Mouse (Mus musculus) liver, embryonic 13.5 days (tissue): Measurements from ENCODE around the gene Tbck. TPM values are rescaled to one million over a fixed set of nuclear protein-coding genes. Genes with fewer than 3 reads are reported as not detected.
A peak's percentile ranks its signal among the peaks of the same experiment; 100 is the strongest.

Experiments
- ATAC-seq: fragments of 200-750 bp; cut with Nextera tagmentation; 2 replicates; pipeline ENCODE4 v1.8.0; 2017; ENCODE audit warnings: low read depth, mild to moderate bottlenecking, moderate number of reproducible peaks, moderate library complexity
- DNase-seq: peaks from one replicate; pipeline ENCODE4 v3.0.0; 2022
- H3K27ac ChIP-seq: fragments of 300-500 bp; sonication (generic); 2 replicates; pipeline ENCODE4 v1.5.1; 2015; ENCODE audit warnings: moderate library complexity, mild to moderate bottlenecking, inconsistent platforms
- H3K27me3 ChIP-seq: fragments of 300-500 bp; sonication (generic); 2 replicates; pipeline ENCODE4 v1.6.1; 2015; ENCODE audit warnings: mild to moderate bottlenecking, inconsistent platforms
- H3K36me3 ChIP-seq: fragments of 300-500 bp; sonication (generic); 2 replicates; pipeline ENCODE4 v1.6.1; 2015; ENCODE audit warnings: mild to moderate bottlenecking, inconsistent platforms
- H3K4me1 ChIP-seq: fragments of 300-500 bp; sonication (generic); replicated peaks from 2 replicates; pipeline ENCODE4 v1.6.1; 2015; ENCODE audit warnings: inconsistent platforms
- H3K4me2 ChIP-seq: fragments of 300-500 bp; sonication (generic); 2 replicates; pipeline ENCODE4 v1.6.1; 2015; ENCODE audit warnings: inconsistent platforms, mild to moderate bottlenecking, moderate library complexity
- H3K4me3 ChIP-seq: fragments of 300-500 bp; sonication (generic); replicated peaks from 2 replicates; pipeline ENCODE4 v1.5.1; 2015; ENCODE audit warnings: mild to moderate bottlenecking, inconsistent platforms
- H3K9ac ChIP-seq: fragments of 300-500 bp; sonication (generic); 2 replicates; pipeline ENCODE4 v1.6.1; 2015; ENCODE audit warnings: mild to moderate bottlenecking, inconsistent platforms
- H3K9me3 ChIP-seq: fragments of 300-500 bp; sonication (generic); replicated peaks from 2 replicates; pipeline ENCODE4 v1.6.1; 2016; ENCODE audit warnings: inconsistent platforms
- WGBS: fragments of 180-500 bp; shearing (Covaris S2); methylation state at CpG from one replicate; pipeline ENCODE4 v1.1.7; 2015; ENCODE audit not compliant: insufficient replicate concordance; 5-methylcytosine and 5-hydroxymethylcytosine counted together
- polyA plus RNA-seq: library from polyadenylated mRNA; unstranded; fragments of >200 nt; fragmentation: Nextera tagmentation; extraction: Ambion mirVana; gene quantifications from 2 replicates; pipeline ENCODE4 v1.2.1, GENCODE M21; 2015

Tbck gene
- polyA plus RNA-seq: 4.8 and 5.6 TPM in 2 replicates

GRCm38 (mm10) chr3:132683447-132684230, at the start of gene Tbck:
Gene Tbck, plus strand, starts transcription at chr3:132684144.
- Histone ChIP-seq H3K9me3 (no peaks in the 10 kb centered on the region), H3K4me1 (peaks cover 20% of the 10 kb centered on the region), H3K4me3 (peak within 1 kb of the TSS; percentile 84), H3K27me3 (no peaks in the 10 kb centered on the region), H3K36me3 (no peaks in the 10 kb centered on the region), H3K9ac (peak within 1 kb of the TSS; percentile 84), H3K27ac (peak within 1 kb of the TSS; percentile 81), H3K4me2 (peak within 1 kb of the TSS; percentile 79)
- peak; percentile 94 for ATAC-seq
- peak; percentile 88 for DNase-seq
- WGBS: 1% methylated on average over 42 of the region's 42 CpGs

- ATAC-seq (no peak), DNase-seq (no peak)
- Histone ChIP-seq H3K27me3 (no peaks in the 10 kb centered on the region), H3K27ac (no peak overlapping the region), H3K4me1 (no peaks in the 10 kb centered on the region), H3K9me3 (no peaks in the 10 kb centered on the region), H3K36me3 (no peaks in the 10 kb centered on the region), H3K9ac (no peak overlapping the region), H3K4me3 (no peak overlapping the region), H3K4me2 (no peak overlapping the region)
- 70% methylated on average over 3 of the region's 3 CpGs for WGBS
Observed at GRCm38 (mm10) chr3:132637080-132637479, 46.9 kb upstream of the Tbck start.

GRCm38 (mm10) chr3:132644071-132644470, 39.9 kb upstream of the Tbck start:
- no peaks in the 10 kb centered on the region for H3K4me1 ChIP-seq
- DNase-seq: no peak
- H3K27me3 ChIP-seq: no peaks in the 10 kb centered on the region
- H3K4me2 ChIP-seq: no peak overlapping the region
- H3K36me3 ChIP-seq: no peaks in the 10 kb centered on the region
- no peaks in the 10 kb centered on the region for H3K9me3 ChIP-seq
- 55% methylated on average over 4 of the region's 4 CpGs for WGBS
- H3K4me3 ChIP-seq: no peak overlapping the region
- no peak overlapping the region for H3K27ac ChIP-seq
- ATAC-seq: no peak
- H3K9ac ChIP-seq: no peak overlapping the region

GRCm38 (mm10) chr3:132646814-132647213, 37.1 kb upstream of the Tbck start:
- DNase-seq (no peak), ATAC-seq (no peak)
- Histone ChIP-seq H3K4me1 (no peaks in the 10 kb centered on the region), H3K9ac (no peak overlapping the region), H3K9me3 (no peaks in the 10 kb centered on the region), H3K27me3 (no peaks in the 10 kb centered on the region), H3K27ac (no peak overlapping the region), H3K4me2 (no peak overlapping the region), H3K36me3 (no peaks in the 10 kb centered on the region), H3K4me3 (no peak overlapping the region)
- WGBS: 18% methylated on average over 1 of the region's 1 CpGs

- WGBS: 71% methylated on average over 7 of the region's 7 CpGs
- H3K36me3 ChIP-seq: no peaks in the 10 kb centered on the region
- no peak for ATAC-seq
- no peaks in the 10 kb centered on the region for H3K4me1 ChIP-seq
- no peak overlapping the region for H3K27ac ChIP-seq
- H3K9ac ChIP-seq: no peak overlapping the region
- no peaks in the 10 kb centered on the region for H3K9me3 ChIP-seq
- no peak overlapping the region for H3K4me2 ChIP-seq
- DNase-seq: no peak
- no peaks in the 10 kb centered on the region for H3K27me3 ChIP-seq
- no peak overlapping the region for H3K4me3 ChIP-seq
Observed at GRCm38 (mm10) chr3:132649368-132649767, 34.6 kb upstream of the Tbck start.

GRCm38 (mm10) chr3:132650191-132650590, 33.8 kb upstream of the Tbck start:
- H3K36me3 ChIP-seq: no peaks in the 10 kb centered on the region
- no peaks in the 10 kb centered on the region for H3K9me3 ChIP-seq
- H3K4me3 ChIP-seq: no peak overlapping the region
- ATAC-seq: no peak
- H3K27ac ChIP-seq: no peak overlapping the region
- 75% methylated on average over 5 of the region's 5 CpGs for WGBS
- H3K4me2 ChIP-seq: no peak overlapping the region
- no peak for DNase-seq
- no peaks in the 10 kb centered on the region for H3K4me1 ChIP-seq
- H3K27me3 ChIP-seq: no peaks in the 10 kb centered on the region
- no peak overlapping the region for H3K9ac ChIP-seq

- Histone ChIP-seq H3K9ac (no peak overlapping the region), H3K27ac (no peak overlapping the region), H3K27me3 (no peaks in the 10 kb centered on the region), H3K4me2 (no peak overlapping the region), H3K9me3 (no peaks in the 10 kb centered on the region), H3K4me3 (no peak overlapping the region), H3K36me3 (no peaks in the 10 kb centered on the region), H3K4me1 (no peaks in the 10 kb centered on the region)
- 61% methylated on average over 3 of the region's 3 CpGs for WGBS
- DNase-seq (no peak), ATAC-seq (no peak)
Observed at GRCm38 (mm10) chr3:132651776-132652175, 32.2 kb upstream of the Tbck start.

- no peaks in the 10 kb centered on the region for H3K27me3 ChIP-seq
- H3K36me3 ChIP-seq: peaks cover 6% of the 10 kb centered on the region
- no peak overlapping the region for H3K27ac ChIP-seq
- no peak overlapping the region for H3K4me3 ChIP-seq
- no peaks in the 10 kb centered on the region for H3K4me1 ChIP-seq
- H3K4me2 ChIP-seq: no peak overlapping the region
- no peaks in the 10 kb centered on the region for H3K9me3 ChIP-seq
- no peak for ATAC-seq
- 72% methylated on average over 7 of the region's 7 CpGs for WGBS
- H3K9ac ChIP-seq: no peak overlapping the region
- DNase-seq: no peak
Observed at GRCm38 (mm10) chr3:132653959-132654358, 30.0 kb upstream of the Tbck start.

- ATAC-seq (no peak), DNase-seq (no peak)
- Histone ChIP-seq H3K9me3 (no peaks in the 10 kb centered on the region), H3K4me1 (no peaks in the 10 kb centered on the region), H3K27me3 (no peaks in the 10 kb centered on the region), H3K4me2 (no peak overlapping the region), H3K36me3 (peaks cover 24% of the 10 kb centered on the region), H3K27ac (no peak overlapping the region), H3K9ac (no peak overlapping the region), H3K4me3 (no peak overlapping the region)
- 74% methylated on average over 2 of the region's 2 CpGs for WGBS
Observed at GRCm38 (mm10) chr3:132655955-132656354, 28.0 kb upstream of the Tbck start.

- H3K9ac ChIP-seq: no peak overlapping the region
- WGBS: 42% methylated on average over 2 of the region's 2 CpGs
- H3K36me3 ChIP-seq: peaks cover 19% of the 10 kb centered on the region
- no peak overlapping the region for H3K27ac ChIP-seq
- no peak for ATAC-seq
- no peaks in the 10 kb centered on the region for H3K9me3 ChIP-seq
- no peaks in the 10 kb centered on the region for H3K27me3 ChIP-seq
- H3K4me2 ChIP-seq: no peak overlapping the region
- peaks cover 11% of the 10 kb centered on the region for H3K4me1 ChIP-seq
- no peak for DNase-seq
- H3K4me3 ChIP-seq: no peak overlapping the region
Observed at GRCm38 (mm10) chr3:132677494-132677893, 6.5 kb upstream of the Tbck start.

GRCm38 (mm10) chr3:132684231-132684928, 436 bp downstream of the Tbck start, which contains the start of gene Aimp1:
Gene Aimp1, minus strand, starts transcription at chr3:132684370.
- DNase-seq (no peak), ATAC-seq (no peak)
- H3K9me3 ChIP-seq: no peaks in the 10 kb centered on the region
- H3K4me1 ChIP-seq: peaks cover 19% of the 10 kb centered on the region
- no peaks in the 10 kb centered on the region for H3K27me3 ChIP-seq
- WGBS: 1% methylated on average over 27 of the region's 27 CpGs
- H3K27ac ChIP-seq: peak within 1 kb of the TSS; percentile 81
- H3K4me3 ChIP-seq: peak within 1 kb of the TSS; percentile 84
- peaks cover 2% of the 10 kb centered on the region; the same call in 1 of the 2 replicates for H3K36me3 ChIP-seq
- peak within 1 kb of the TSS; percentile 79 for H3K4me2 ChIP-seq
- H3K9ac ChIP-seq: peak within 1 kb of the TSS; percentile 84
